ENCODE assay signal across 9 mouse cellular contexts in the genomic region with DNA sequence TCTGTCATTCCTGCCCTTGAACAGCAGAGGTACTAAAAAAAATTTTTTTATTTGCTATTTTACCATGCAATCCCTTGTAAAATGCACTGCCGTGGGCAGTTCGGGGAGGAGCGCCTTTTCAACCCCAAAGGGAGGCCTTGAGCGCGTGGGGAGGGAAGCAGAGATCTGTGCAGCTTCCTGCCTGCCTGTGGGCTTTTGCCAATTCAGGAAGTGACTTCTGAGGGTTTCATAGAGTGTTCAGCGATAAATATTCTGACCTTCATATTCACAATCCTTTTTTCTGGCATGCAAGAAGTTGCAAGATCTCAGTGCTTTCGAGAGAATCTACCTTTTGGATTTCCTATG.
A peak's percentile ranks its signal among the peaks of the same experiment; 100 is the strongest.
DNase-seq lines count a peak whose midpoint lies in the region; ATAC-seq lines count a peak whose summit lies in the region.
"Had no signal": no experiment of that assay in that cellular context is flagged by ENCODE, and none has a peak within 500 bp of the region (broad histone marks: within the 10 kb centered on the region; RNA-seq: fewer than 3 reads in every experiment).

No protein-coding gene starts in this region.

- WGBS in lung, embryonic 16.5 days: 26% methylated on average over 7 of the region's 7 CpGs
- WGBS in hindbrain, embryonic 16.5 days: 76% methylated on average over 7 of the region's 7 CpGs

- H3K9ac ChIP-seq in lung, embryonic 16.5 days (ENCODE audit: low read length): no peak overlapping the region
- no peak overlapping the region for H3K9ac ChIP-seq in hindbrain, embryonic 16.5 days (ENCODE audit: low read depth, low read length)

- no peak overlapping the region for H3K4me3 ChIP-seq in lung, embryonic 16.5 days (ENCODE audit: low read length)
- H3K4me3 ChIP-seq in hindbrain, embryonic 16.5 days (ENCODE audit: low read length): no peak overlapping the region

- peak; percentile 29 to 32 for DNase-seq in spleen, adult 18-20 months
- no peak for DNase-seq in spleen, adult 12 weeks (ENCODE audit: low spot score)
- DNase-seq in thymus, postnatal 36 days: peak; percentile 39 to 43
- no peak for DNase-seq in adipocyte (ENCODE audit: low spot score)
- DNase-seq: cerebellum, postnatal 14 days had no signal

- peak overlapping the region; percentile 39 for H3K27ac ChIP-seq in lung, embryonic 16.5 days (ENCODE audit: low read length)
- no peak overlapping the region for H3K27ac ChIP-seq in hindbrain, embryonic 16.5 days (ENCODE audit: low read depth, low read length)

- H3K4me1 ChIP-seq in lung, embryonic 16.5 days (replicated peaks; ENCODE audit: control insufficient read depth, insufficient read depth, low read length): peaks cover 34% of the 10 kb centered on the region
- H3K4me1 ChIP-seq in hindbrain, embryonic 16.5 days (ENCODE audit: control insufficient read depth, insufficient read depth, low read depth, low read length): no peaks in the 10 kb centered on the region

- no peak overlapping the region for H3K4me2 ChIP-seq in lung, embryonic 16.5 days (ENCODE audit: low read depth, low read length)
- no peak overlapping the region for H3K4me2 ChIP-seq in hindbrain, embryonic 16.5 days (ENCODE audit: low read length)

- ATAC-seq in hematopoietic stem cell, adult 5-6 weeks (replicated peaks in 1 of 2; ENCODE audit: insufficient read depth in 1 of 2, low FRiP score in 2 of 2, low TSS enrichment in 1 of 2, low read depth in 1 of 2, poor library complexity in 2 of 2, severe bottlenecking in 2 of 2): peak; percentile 88 to 94
- peak; percentile 46 for ATAC-seq in lung, embryonic 16.5 days (ENCODE audit: low read depth)
- no peak for ATAC-seq in hindbrain, embryonic 16.5 days
- ATAC-seq in erythroid progenitor cell, adult 5-6 weeks (replicated peaks; ENCODE audit: low FRiP score, poor library complexity, severe bottlenecking): no peak

- no peaks in the 10 kb centered on the region for H3K36me3 ChIP-seq in lung, embryonic 16.5 days (ENCODE audit: control insufficient read depth, insufficient read depth, low read length)
- no peaks in the 10 kb centered on the region for H3K36me3 ChIP-seq in hindbrain, embryonic 16.5 days (ENCODE audit: control insufficient read depth, insufficient read depth, low read length)

- H3K27me3 ChIP-seq in lung, embryonic 16.5 days (ENCODE audit: control insufficient read depth, insufficient read depth, low read depth, low read length): no peaks in the 10 kb centered on the region
- no peaks in the 10 kb centered on the region for H3K27me3 ChIP-seq in hindbrain, embryonic 16.5 days (replicated peaks; ENCODE audit: control insufficient read depth, insufficient read depth, low read length)

- H3K9me3 ChIP-seq in lung, embryonic 16.5 days (ENCODE audit: control insufficient read depth, low read length): no peaks in the 10 kb centered on the region
- H3K9me3 ChIP-seq in hindbrain, embryonic 16.5 days (ENCODE audit: control insufficient read depth, low read length): no peaks in the 10 kb centered on the region

Comparison
In these comparisons a context has a peak if more than half of its experiments do, and no peak if none do; other contexts are left out.
1. DNase-seq: peak in spleen, adult 18-20 months (2 of 2) and thymus, postnatal 36 days (2 of 2); none in spleen, adult 12 weeks (single experiment) and adipocyte (single experiment).
2. ATAC-seq: peak in hematopoietic stem cell, adult 5-6 weeks (2 of 2) and lung, embryonic 16.5 days (single experiment); none in hindbrain, embryonic 16.5 days (single experiment) and erythroid progenitor cell, adult 5-6 weeks (single experiment).